Mouse (Mus musculus) kidney, adult 11 months (tissue): Measurements from ENCODE around the gene Gm21103.
A peak's percentile ranks its signal among the peaks of the same experiment; 100 is the strongest.
"Not testable (repeated sequence)": the region's sequence is repeated elsewhere in the genome, so short reads cannot be mapped to it uniquely, and the experiment has no call there.

Experiments used
- DNase-seq: peaks from one replicate; pipeline ENCODE4 v3.0.0; 2022

Gene Gm21103

GRCm38 (mm10) chr14:6304743-6305142, at the start of gene Gm21103:
TSS of gene Gm21103 (minus strand) at chr14:6304843.
- DNase-seq = not testable (repeated sequence)

DNA sequence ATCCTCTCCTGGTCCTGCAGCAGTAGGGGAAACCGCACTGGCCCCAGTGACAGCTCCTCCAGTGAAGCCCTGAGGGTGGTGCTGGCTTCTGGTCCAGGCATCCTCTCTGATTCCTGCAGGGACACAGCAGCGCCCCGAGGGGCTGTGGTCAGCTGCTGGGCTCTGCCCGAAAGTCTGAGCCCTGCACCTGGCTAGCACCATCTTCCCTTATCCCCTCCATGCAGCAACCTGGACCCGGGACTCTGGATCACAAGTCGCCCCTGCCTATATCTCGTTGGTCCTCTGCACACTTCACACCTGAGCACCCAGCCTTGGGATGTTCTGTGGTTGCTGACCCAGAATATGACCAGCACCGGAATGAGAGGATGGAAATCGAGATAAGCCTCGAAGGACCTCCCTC, 38.9 kb upstream of the Gm21103 start, which contains the start of gene Gm3618:
Gene Gm3618, minus strand, starts transcription at position 101 of the 400 bp plus-strand sequence.
- not testable (repeated sequence) for DNase-seq

DNA sequence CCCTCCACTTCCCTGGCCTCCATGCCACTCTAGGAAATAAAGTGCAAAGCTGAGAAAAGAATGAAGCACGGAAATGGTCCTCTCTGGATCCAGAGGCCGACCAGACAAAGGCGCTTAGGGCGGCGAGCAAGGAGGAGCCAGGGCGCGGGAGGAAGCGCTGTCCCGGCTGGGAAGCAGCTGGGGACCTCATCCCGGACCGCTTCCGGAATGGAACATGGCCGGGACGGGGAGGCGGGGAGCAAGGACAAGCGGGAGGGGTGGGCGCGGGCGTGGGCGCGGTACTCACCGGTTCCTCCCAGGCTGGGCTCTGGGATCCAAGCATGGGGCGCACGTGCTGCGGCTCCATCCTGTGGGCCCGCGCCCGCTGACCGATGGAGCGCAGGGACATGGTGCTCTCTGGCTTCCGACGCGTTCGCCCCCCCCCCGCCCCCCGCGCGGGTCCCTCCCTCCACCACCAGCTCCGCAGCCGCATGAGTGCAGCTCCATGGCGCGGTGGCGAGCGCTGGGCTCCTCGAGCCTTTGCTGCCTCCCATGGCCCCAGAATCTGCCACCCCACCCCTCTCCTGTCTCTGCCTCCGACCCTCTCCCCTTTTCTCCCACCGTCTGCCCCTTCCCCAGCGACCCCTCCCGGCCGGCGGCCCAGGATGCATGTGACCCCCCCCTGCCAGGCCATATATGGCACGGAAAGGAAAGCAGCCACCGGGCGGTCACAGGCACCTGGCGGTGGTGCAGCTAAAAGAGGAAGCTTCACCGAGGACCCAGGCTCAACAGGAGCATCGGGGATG, 17.5 kb downstream of the Gm21103 start, which contains the start of gene Gm3411:
Gene Gm3411, minus strand, starts transcription at position 320 of the 785 bp plus-strand sequence.
- DNase-seq = peak; percentile 20
